Mouse (Mus musculus): ENCODE measurements around the gene Bptf.
"Not testable (repeated sequence)": the region's sequence is repeated elsewhere in the genome, so short reads cannot be mapped to it uniquely, and the experiment has no call there.

The Bptf gene

GRCm38 (mm10) chr11:107131749-107132421 is at the start of gene Bptf:
Gene Bptf, minus strand, starts transcription at chr11:107132127.
- DNase-seq = peak; percentile 87

DNA sequence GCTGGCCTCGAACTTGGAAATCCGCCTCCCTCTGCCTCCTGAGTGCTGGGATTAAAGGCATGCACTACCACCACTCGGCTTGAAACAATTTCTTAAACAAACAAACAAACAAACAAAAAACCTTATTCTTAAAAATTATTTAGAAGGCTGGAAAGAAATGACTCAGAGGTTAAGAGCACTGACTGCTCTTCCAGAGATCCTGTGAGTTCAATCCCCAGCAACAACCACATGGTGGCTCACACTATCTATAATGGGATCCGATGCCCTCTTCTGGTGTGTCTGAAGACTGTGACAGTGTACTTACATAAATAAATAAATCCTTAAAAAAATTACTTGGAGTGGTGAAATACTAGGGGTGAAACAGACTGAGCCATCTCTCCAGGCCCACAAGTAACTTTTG is 29.3 kb upstream of the Bptf start:
- no peak for DNase-seq

DNA sequence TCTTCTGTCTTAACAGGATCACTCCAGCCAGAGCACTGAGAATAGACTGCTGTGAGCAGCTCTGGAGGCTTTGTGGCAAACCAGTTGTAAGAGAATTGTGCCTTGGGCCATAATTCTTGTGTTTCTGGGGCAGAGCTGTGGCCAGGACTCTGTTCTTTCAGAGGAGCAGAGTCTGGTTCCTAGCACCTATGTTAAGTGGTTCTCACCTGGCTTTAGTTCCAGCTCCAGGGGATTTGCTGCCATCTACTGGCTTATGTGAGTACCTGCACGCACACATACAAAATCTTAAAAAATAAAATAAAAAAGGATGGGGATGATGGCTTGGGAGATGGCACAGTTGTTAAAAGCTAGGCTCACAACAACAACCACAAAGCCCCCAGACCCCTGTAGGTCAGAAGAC is 27.1 kb upstream of the Bptf start:
- no peak for DNase-seq

DNA sequence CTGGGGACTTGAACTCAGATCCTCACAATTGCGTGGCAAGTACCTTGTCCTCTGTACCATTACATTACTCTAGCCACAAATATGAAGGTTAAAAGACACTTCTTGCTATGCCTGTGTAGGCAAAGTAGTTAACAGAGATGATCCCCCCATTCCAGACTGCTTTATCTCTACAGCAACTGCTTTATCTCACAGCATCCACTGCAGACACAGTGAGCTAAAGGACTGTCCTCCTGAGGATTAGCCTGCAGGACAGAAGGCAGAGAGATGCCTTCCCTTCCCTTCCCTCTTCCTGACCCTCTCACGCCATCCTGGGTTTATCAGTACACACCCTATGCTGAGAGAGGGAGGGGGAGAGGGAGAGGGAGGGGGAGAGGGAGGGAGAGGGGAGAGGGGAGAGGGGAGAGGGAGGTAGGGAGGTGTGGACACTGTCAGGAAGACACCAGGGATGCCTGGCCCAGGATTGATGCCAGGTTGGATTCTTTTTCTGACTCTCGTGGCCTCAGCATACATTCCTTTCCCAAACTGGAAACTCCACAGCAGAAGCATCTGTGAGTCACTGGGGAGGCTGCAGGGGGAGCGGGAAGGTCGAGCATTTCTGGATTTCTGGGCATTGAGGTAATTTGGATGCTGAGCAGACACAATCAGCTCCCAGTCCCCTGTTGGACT is 25.2 kb upstream of the Bptf start:
- DNase-seq = no peak

DNA sequence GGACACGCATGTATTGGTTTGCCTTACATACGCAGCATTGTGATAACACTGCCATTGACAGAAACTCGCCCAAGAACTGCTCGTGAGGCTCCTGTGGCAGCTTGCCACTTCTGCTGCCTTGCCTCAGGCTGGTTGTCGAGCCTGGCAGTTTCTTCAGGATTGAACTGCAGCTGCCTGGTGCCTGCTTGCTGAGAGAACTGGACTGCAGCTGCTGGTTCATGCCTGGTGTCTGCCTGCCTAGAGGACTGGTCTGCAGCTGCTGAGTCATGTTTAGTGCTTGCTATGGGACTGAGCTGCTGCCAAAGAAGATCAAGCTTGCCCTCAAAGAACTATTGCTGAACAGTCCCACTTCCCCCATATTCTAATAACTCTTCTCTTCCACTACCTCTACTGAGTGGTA is 23.4 kb upstream of the Bptf start:
- no peak for DNase-seq

- no peak for DNase-seq
Observed at GRCm38 (mm10) chr11:107154431-107154830, 22.5 kb upstream of the Bptf start.

DNA sequence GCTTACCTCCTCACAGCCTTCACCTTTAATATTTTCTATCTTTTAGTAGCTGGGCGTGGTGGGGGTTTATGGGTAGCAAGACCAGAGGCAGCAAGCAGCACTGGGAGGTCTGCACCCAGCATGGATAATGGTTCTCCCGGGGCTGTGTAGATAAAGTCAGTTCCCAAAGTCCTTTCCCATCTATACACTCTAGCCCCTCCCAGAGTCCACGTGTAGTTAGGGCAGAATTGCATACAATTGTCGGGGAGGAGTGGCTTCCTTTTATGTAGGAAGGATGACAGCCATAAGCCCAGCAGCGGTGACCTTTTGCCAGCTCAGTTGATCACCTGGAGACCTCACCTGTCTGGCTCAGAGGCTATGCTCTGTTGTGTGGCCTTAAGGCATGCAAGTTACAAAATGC is 21.7 kb upstream of the Bptf start:
- DNase-seq = no peak

GRCm38 (mm10) chr11:107151809-107152208 is 19.9 kb upstream of the Bptf start:
- peak; percentile 14 for DNase-seq

DNA sequence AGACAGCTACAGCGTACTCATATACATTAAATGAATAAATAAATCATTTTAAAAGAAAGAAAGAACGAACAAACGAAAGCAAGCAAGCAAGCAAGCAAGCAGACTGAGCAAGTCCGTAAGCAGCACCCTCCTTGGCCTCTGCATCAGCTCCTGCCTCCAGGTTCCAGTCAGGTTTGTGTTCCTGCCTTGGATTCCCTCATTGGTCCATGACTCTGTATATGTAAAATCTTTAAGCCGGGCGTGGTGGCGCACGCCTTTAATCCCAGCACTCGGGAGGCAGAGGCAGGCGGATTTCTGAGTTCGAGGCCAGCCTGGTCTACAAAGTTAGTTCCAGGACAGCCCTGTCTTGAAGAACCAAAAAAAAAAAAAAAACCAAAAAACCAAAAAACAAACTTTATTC is 12.0 kb upstream of the Bptf start:
- not testable (repeated sequence) for DNase-seq

DNA sequence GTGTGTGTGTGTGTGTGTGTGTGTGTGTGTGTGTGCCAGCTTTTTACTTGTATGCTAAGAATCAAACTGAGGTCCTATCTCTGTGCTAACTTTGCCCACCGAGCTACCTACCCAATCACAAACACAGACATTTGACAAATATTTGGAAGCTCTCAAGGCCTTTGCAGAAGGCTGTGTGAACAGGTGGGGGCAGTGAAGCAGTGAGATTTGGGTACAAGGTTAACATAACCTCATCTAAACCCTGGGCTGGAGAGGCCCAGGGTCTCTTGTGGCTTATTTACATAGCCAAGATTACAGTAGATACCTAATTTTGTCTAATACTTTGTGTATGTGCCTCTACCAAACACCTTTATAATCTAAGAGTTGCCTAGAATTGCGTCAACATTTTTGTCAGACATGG is 10.5 kb upstream of the Bptf start:
- no peak for DNase-seq

GRCm38 (mm10) chr11:107140756-107141155 is 8.8 kb upstream of the Bptf start:
- DNase-seq = no peak

GRCm38 (mm10) chr11:107138633-107139032 is 6.7 kb upstream of the Bptf start:
- no peak for DNase-seq

DNA sequence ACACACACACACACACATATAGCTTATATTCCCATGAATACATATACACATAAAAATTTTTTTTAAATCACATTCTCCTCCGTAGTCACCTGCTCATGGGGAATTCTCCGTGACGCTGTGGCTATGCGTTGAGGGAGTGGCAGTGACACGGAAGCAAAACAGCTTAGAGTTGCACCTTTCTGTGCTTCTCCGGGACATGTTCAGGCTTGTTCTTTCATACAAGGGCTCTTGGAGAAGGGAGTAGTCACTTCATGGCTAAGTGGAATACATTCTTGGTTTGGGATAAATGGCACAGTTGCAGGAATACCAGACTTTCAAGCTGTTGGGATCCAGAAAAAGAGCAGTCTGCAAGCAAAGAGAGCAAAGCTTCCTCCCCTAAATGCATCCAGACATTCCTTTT is 5.7 kb upstream of the Bptf start:
- DNase-seq = no peak

DNA sequence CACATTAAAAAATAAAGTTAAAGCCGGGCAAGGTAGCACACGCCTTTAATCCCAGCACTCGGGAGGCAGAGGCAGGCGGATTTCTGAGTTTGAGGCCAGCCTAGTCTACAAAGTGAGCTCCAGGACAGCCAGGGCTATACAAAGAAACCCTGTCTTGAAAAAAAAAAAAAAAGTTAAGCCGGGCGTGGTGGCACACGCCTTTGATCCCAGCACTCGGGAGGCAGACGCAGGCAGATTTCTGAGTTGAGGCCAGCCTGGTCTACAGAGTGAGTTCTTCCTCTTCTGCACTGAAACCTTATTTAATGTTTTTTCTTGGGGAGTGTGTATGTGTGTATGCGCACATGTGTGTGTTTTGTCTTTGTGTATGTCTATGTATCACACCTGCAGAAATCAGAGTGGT is 4.5 kb upstream of the Bptf start:
- DNase-seq = not testable (repeated sequence)

GRCm38 (mm10) chr11:107135741-107136140 is 3.8 kb upstream of the Bptf start:
- DNase-seq = no peak

GRCm38 (mm10) chr11:107132426-107132825 is 499 bp upstream of the Bptf start:
- DNase-seq = peak; percentile 55

- DNase-seq = peak; percentile 70
Observed at GRCm38 (mm10) chr11:107130879-107131748, 813 bp downstream of the Bptf start.

- peak; percentile 18 for DNase-seq
Observed at GRCm38 (mm10) chr11:107130221-107130788, 1.6 kb downstream of the Bptf start.

- DNase-seq = no peak
Observed at GRCm38 (mm10) chr11:107129641-107130040, 2.3 kb downstream of the Bptf start.

DNA sequence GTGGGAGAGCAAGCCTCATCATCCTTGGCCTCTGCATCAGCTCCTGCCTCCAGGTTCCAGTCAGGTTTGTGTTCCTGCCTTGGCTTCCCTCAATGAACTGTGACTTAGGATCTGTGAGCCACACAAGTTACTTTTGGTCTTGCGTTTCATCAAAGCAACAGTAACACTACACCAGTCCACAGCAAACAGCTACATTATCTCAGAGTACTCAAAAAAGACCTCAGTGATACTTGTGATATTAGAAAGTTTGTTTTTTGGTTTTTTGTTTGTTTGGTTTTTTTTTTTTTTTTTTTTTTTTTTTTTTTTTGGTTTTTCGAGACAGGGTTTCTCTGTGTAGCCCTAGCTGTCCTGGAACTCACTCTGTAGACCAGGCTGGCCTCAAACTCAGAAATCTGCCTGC is 5.2 kb downstream of the Bptf start:
- DNase-seq = not testable (repeated sequence)

- no peak for DNase-seq
Observed at GRCm38 (mm10) chr11:107125011-107125410, 6.9 kb downstream of the Bptf start.

DNA sequence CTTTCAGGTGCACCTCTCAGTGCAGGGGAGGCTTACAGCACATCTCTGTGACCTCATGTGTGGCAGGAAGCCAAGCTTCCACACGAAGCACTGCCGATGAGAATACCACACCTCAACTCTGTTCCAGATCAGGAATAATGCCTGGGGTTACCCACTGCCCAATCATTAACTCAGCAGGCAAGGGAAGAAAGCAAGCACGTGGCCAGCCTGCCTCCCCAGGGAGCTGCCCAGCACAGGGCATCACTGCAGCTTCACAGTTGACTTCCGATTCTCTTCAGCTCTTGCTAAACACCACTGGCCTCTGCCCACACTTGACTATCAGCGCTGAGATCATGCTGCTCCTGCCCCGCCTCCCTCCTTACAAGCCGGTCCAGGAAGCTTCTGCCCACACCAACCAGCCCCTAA is 7.6 kb downstream of the Bptf start:
- peak; percentile 79 for DNase-seq

DNA sequence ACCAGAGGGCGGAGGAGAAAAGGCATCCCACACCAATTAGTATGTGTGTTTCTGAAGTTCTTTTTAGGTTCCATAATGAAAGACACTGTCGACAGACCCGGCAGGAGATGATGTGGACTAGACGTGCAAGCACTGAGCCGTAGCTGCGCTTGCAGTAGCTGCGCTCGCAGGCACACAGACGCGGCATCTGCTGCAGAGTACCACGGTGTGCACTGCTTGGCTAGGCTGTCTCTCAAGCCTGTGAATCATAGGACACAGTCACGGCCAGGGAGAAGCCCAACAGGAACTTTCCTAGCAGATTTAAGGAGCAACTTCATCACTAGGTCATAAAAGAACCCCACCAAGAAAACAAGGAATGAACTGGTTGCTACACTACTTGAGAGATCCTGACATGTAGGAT is 14.1 kb downstream of the Bptf start:
- no peak for DNase-seq
